Mouse (Mus musculus): ENCODE measurements around the gene Stat5a. TPM values are rescaled to one million over a fixed set of nuclear protein-coding genes. Genes with fewer than 3 reads are reported as not detected.

Stat5a gene
- total and polyA plus RNA-seq, 2 experiments from 2014 or later: 4.0 to 5.1 TPM

GRCm38 (mm10) chr11:100924386-100924919, 65.3 kb downstream of the Stat5a start:
- 91% methylated on average over 1 of the region's 1 CpGs for WGBS
- H3K36me3 ChIP-seq (ENCODE audit: insufficient read depth, low read length): no peaks in the 10 kb centered on the region
- no peak for TF ChIP-seq CTCF (IDR thresholded peaks at IDR 0.05)
- H3K9me3 ChIP-seq (ENCODE audit: low read length): no peaks in the 10 kb centered on the region
- no peak overlapping the region for H3K4me3 ChIP-seq (ENCODE audit: low read depth, low read length)
- H3K27ac ChIP-seq (ENCODE audit: low read depth, low read length): no peak overlapping the region
- H3K4me2 ChIP-seq (ENCODE audit: low read depth, low read length, poor library complexity, severe bottlenecking): no peak overlapping the region
- no peak for ATAC-seq (ENCODE audit: low FRiP score)
- no peak for DNase-seq (ENCODE audit: low spot score)
- H3K4me1 ChIP-seq (ENCODE audit: insufficient read depth, low read length): no peaks in the 10 kb centered on the region
- H3K9ac ChIP-seq (replicated peaks; ENCODE audit: low read length, poor library complexity, severe bottlenecking): no peak overlapping the region
- no peaks in the 10 kb centered on the region for H3K27me3 ChIP-seq (ENCODE audit: insufficient read depth, low read length)

DNA sequence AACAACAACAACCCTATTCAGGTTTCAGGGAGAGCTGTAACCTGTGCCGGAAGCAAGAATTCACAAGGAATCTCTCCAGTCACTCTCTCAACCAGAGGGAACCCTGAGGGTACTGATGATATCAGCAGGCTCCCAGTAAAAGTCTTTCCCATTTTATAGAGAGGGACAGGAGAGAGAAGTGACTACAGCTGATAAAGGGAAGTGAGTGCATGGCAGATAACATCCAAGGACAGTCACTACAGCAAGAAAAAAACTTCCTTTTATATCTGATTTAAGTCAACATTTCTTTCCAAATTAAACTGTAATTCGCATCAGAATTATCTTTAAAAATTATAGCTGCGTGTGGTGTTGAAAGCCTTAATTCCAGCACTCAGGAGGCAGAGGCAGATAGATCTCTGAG, 68.2 kb downstream of the Stat5a start:
- Histone ChIP-seq H3K27me3 (ENCODE audit: insufficient read depth, low read length) (no peaks in the 10 kb centered on the region), H3K9me3 (ENCODE audit: low read length) (no peaks in the 10 kb centered on the region), H3K4me1 (ENCODE audit: insufficient read depth, low read length) (no peaks in the 10 kb centered on the region), H3K4me2 (ENCODE audit: low read depth, low read length, poor library complexity, severe bottlenecking) (no peak overlapping the region), H3K4me3 (ENCODE audit: low read depth, low read length) (no peak overlapping the region), H3K27ac (ENCODE audit: low read depth, low read length) (no peak overlapping the region), H3K36me3 (ENCODE audit: insufficient read depth, low read length) (no peaks in the 10 kb centered on the region), H3K9ac (replicated peaks; ENCODE audit: low read length, poor library complexity, severe bottlenecking) (no peak overlapping the region)
- ATAC-seq (ENCODE audit: low FRiP score) (no peak), DNase-seq (ENCODE audit: low spot score) (no peak)
- no peak for TF ChIP-seq CTCF (IDR thresholded peaks at IDR 0.05)
- WGBS: 86% methylated on average over 3 of the region's 3 CpGs

- H3K36me3 ChIP-seq (ENCODE audit: insufficient read depth, low read length): no peaks in the 10 kb centered on the region
- H3K4me3 ChIP-seq (ENCODE audit: low read depth, low read length): no peak overlapping the region
- DNase-seq (ENCODE audit: low spot score) (no peak), ATAC-seq (ENCODE audit: low FRiP score) (no peak)
- H3K27ac ChIP-seq (ENCODE audit: low read depth, low read length): no peak overlapping the region
- H3K4me1 ChIP-seq (ENCODE audit: insufficient read depth, low read length): no peaks in the 10 kb centered on the region
- no peaks in the 10 kb centered on the region for H3K27me3 ChIP-seq (ENCODE audit: insufficient read depth, low read length)
- 79% methylated on average over 7 of the region's 7 CpGs for WGBS
- no peak overlapping the region for H3K4me2 ChIP-seq (ENCODE audit: low read depth, low read length, poor library complexity, severe bottlenecking)
- H3K9ac ChIP-seq (replicated peaks; ENCODE audit: low read length, poor library complexity, severe bottlenecking): no peak overlapping the region
- no peak for TF ChIP-seq CTCF (IDR thresholded peaks at IDR 0.05)
- H3K9me3 ChIP-seq (ENCODE audit: low read length): no peaks in the 10 kb centered on the region
These were observed 71.5 kb downstream of the Stat5a start for GRCm38 (mm10) chr11:100930611-100931010.

- H3K4me3 ChIP-seq (ENCODE audit: low read depth, low read length): no peak overlapping the region
- WGBS: 70% methylated on average over 12 of the region's 12 CpGs
- ATAC-seq (ENCODE audit: low FRiP score) (no peak), DNase-seq (ENCODE audit: low spot score) (no peak)
- H3K4me1 ChIP-seq (ENCODE audit: insufficient read depth, low read length): no peaks in the 10 kb centered on the region
- H3K27me3 ChIP-seq (ENCODE audit: insufficient read depth, low read length): no peaks in the 10 kb centered on the region
- H3K9me3 ChIP-seq (ENCODE audit: low read length): no peaks in the 10 kb centered on the region
- no peaks in the 10 kb centered on the region for H3K36me3 ChIP-seq (ENCODE audit: insufficient read depth, low read length)
- H3K9ac ChIP-seq (replicated peaks; ENCODE audit: low read length, poor library complexity, severe bottlenecking): no peak overlapping the region
- no peak overlapping the region for H3K4me2 ChIP-seq (ENCODE audit: low read depth, low read length, poor library complexity, severe bottlenecking)
- no peak for TF ChIP-seq CTCF (IDR thresholded peaks at IDR 0.05)
- no peak overlapping the region for H3K27ac ChIP-seq (ENCODE audit: low read depth, low read length)
These were observed 72.2 kb downstream of the Stat5a start for GRCm38 (mm10) chr11:100931254-100931921.

Other genes with a start within 250 kb of the Stat5a start
- 106 and 125 TPM in 2 replicates for gene Nkiras2, start 240.1 kb upstream of the Stat5a start, total RNA-seq (2014; rRNA removed)
- 80.9 and 89.3 TPM in 2 replicates for gene Nkiras2, start 240.1 kb upstream of the Stat5a start, polyA plus RNA-seq (2015; fragmentation: Nextera tagmentation; extraction: Ambion mirVana)
- gene Dnajc7, start 239.2 kb upstream of the Stat5a start, total RNA-seq (2014; rRNA removed): 67.1 and 75.9 TPM in 2 replicates
- gene Dnajc7, start 239.2 kb upstream of the Stat5a start, polyA plus RNA-seq (2015; fragmentation: Nextera tagmentation; extraction: Ambion mirVana): 228 and 234 TPM in 2 replicates
- gene Zfp385c, start 166.9 kb upstream of the Stat5a start, total RNA-seq (2014; rRNA removed): 0.66 and 2.5 TPM in 2 replicates
- gene Zfp385c, start 166.9 kb upstream of the Stat5a start, polyA plus RNA-seq (2015; fragmentation: Nextera tagmentation; extraction: Ambion mirVana): 0.53 and 0.98 TPM in 2 replicates
- gene Dhx58, start 155.1 kb upstream of the Stat5a start, total RNA-seq (2014; rRNA removed): 2.4 and 3.8 TPM in 2 replicates
- 1.8 and 2.2 TPM in 2 replicates for gene Dhx58, start 155.1 kb upstream of the Stat5a start, polyA plus RNA-seq (2015; fragmentation: Nextera tagmentation; extraction: Ambion mirVana)
- 62.8 and 75.6 TPM in 2 replicates for gene Kat2a, start 146.9 kb upstream of the Stat5a start, total RNA-seq (2014; rRNA removed)
- gene Kat2a, start 146.9 kb upstream of the Stat5a start, polyA plus RNA-seq (2015; fragmentation: Nextera tagmentation; extraction: Ambion mirVana): 69.9 and 70.0 TPM in 2 replicates
- gene Hspb9, start 145.5 kb upstream of the Stat5a start, total RNA-seq (2014; rRNA removed): not detected in 2 replicates
- gene Hspb9, start 145.5 kb upstream of the Stat5a start, polyA plus RNA-seq (2015; fragmentation: Nextera tagmentation; extraction: Ambion mirVana): not detected in 2 replicates
- gene Rab5c, start 121.1 kb upstream of the Stat5a start, total RNA-seq (2014; rRNA removed): 218 and 250 TPM in 2 replicates
- 33.8 and 34.4 TPM in 2 replicates for gene Rab5c, start 121.1 kb upstream of the Stat5a start, polyA plus RNA-seq (2015; fragmentation: Nextera tagmentation; extraction: Ambion mirVana)
- 13.7 and 19.6 TPM in 2 replicates for gene Kcnh4, start 99.4 kb upstream of the Stat5a start, total RNA-seq (2014; rRNA removed)
- 6.1 and 7.4 TPM in 2 replicates for gene Kcnh4, start 99.4 kb upstream of the Stat5a start, polyA plus RNA-seq (2015; fragmentation: Nextera tagmentation; extraction: Ambion mirVana)
- gene Hcrt, start 96.4 kb upstream of the Stat5a start, total RNA-seq (2014; rRNA removed): 4.5 and 6.7 TPM in 2 replicates
- 5.7 and 16.8 TPM in 2 replicates for gene Hcrt, start 96.4 kb upstream of the Stat5a start, polyA plus RNA-seq (2015; fragmentation: Nextera tagmentation; extraction: Ambion mirVana)
- gene Ghdc, start 88.4 kb upstream of the Stat5a start, total RNA-seq (2014; rRNA removed): 13.9 and 14.1 TPM in 2 replicates
- gene Ghdc, start 88.4 kb upstream of the Stat5a start, polyA plus RNA-seq (2015; fragmentation: Nextera tagmentation; extraction: Ambion mirVana): 6.5 and 6.7 TPM in 2 replicates
- gene Stat5b, start 8.6 kb upstream of the Stat5a start, total RNA-seq (2014; rRNA removed): 22.5 and 25.6 TPM in 2 replicates
- 13.0 and 15.7 TPM in 2 replicates for gene Stat5b, start 8.6 kb upstream of the Stat5a start, polyA plus RNA-seq (2015; fragmentation: Nextera tagmentation; extraction: Ambion mirVana)
- gene Stat3, start 80.2 kb downstream of the Stat5a start, total RNA-seq (2014; rRNA removed): 37.8 and 47.1 TPM in 2 replicates
- gene Stat3, start 80.2 kb downstream of the Stat5a start, polyA plus RNA-seq (2015; fragmentation: Nextera tagmentation; extraction: Ambion mirVana): 34.2 and 40.8 TPM in 2 replicates
- 24.8 and 26.0 TPM in 2 replicates for gene Cavin1, start 111.5 kb downstream of the Stat5a start, total RNA-seq (2014; rRNA removed)
- 46.0 and 47.5 TPM in 2 replicates for gene Cavin1, start 111.5 kb downstream of the Stat5a start, polyA plus RNA-seq (2015; fragmentation: Nextera tagmentation; extraction: Ambion mirVana)
- 242 and 247 TPM in 2 replicates for gene Atp6v0a1, start 150.1 kb downstream of the Stat5a start, total RNA-seq (2014; rRNA removed)
- gene Atp6v0a1, start 150.1 kb downstream of the Stat5a start, polyA plus RNA-seq (2015; fragmentation: Nextera tagmentation; extraction: Ambion mirVana): 204 and 210 TPM in 2 replicates
- gene Naglu, start 210.7 kb downstream of the Stat5a start, total RNA-seq (2014; rRNA removed): 20.9 and 22.2 TPM in 2 replicates
- 16.0 and 16.6 TPM in 2 replicates for gene Naglu, start 210.7 kb downstream of the Stat5a start, polyA plus RNA-seq (2015; fragmentation: Nextera tagmentation; extraction: Ambion mirVana)
- gene Hsd17b1, start 219.1 kb downstream of the Stat5a start, total RNA-seq (2014; rRNA removed): 0.27 TPM in 1 of 2 replicates, not detected in the other
- gene Hsd17b1, start 219.1 kb downstream of the Stat5a start, polyA plus RNA-seq (2015; fragmentation: Nextera tagmentation; extraction: Ambion mirVana): not detected in 2 replicates
- 41.8 and 48.7 TPM in 2 replicates for gene Coasy, start 223.2 kb downstream of the Stat5a start, total RNA-seq (2014; rRNA removed)
- 31.5 and 34.1 TPM in 2 replicates for gene Coasy, start 223.2 kb downstream of the Stat5a start, polyA plus RNA-seq (2015; fragmentation: Nextera tagmentation; extraction: Ambion mirVana)
- gene Mlx, start 227.9 kb downstream of the Stat5a start, total RNA-seq (2014; rRNA removed): 60.7 and 61.3 TPM in 2 replicates
- gene Mlx, start 227.9 kb downstream of the Stat5a start, polyA plus RNA-seq (2015; fragmentation: Nextera tagmentation; extraction: Ambion mirVana): 64.1 and 67.8 TPM in 2 replicates
- gene Psmc3ip, start 236.1 kb downstream of the Stat5a start, total RNA-seq (2014; rRNA removed): 5.3 and 6.9 TPM in 2 replicates
- gene Psmc3ip, start 236.1 kb downstream of the Stat5a start, polyA plus RNA-seq (2015; fragmentation: Nextera tagmentation; extraction: Ambion mirVana): 8.9 and 10.3 TPM in 2 replicates